Mouse (Mus musculus): ENCODE measurements around the gene Lrrc4.

The Lrrc4 gene

GRCm38 (mm10) chr6:28615966-28616365 is 215.6 kb downstream of the Lrrc4 start:
- peak; percentile 58 for DNase-seq (ENCODE audit: low read depth, low spot score)

GRCm38 (mm10) chr6:28615408-28615807 is 216.1 kb downstream of the Lrrc4 start:
- DNase-seq (ENCODE audit: low read depth, low spot score) = peak; percentile 68

- no peak for DNase-seq (ENCODE audit: low read depth, low spot score)
These were observed 216.7 kb downstream of the Lrrc4 start for GRCm38 (mm10) chr6:28614856-28615255.

DNA sequence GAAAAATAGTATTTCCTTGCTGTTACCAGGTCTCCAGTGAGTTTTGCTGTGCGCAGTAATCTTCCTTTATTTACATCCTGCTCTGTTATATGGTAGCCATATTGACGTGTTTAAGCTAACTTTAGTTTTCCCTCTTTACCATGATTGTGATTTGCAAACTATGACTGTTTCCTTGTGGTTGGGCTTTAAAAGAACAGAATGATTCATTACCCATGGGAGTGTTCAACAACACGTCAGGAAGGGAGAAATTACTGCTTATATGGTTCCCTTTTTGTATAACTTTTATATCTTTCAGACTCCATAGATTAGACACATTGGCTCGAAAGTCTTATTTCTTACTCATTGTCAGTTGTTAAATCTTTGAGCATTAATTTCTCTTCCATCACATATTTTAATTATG is 218.1 kb downstream of the Lrrc4 start:
- DNase-seq (ENCODE audit: low read depth, low spot score) = no peak
